Mouse (Mus musculus): ENCODE measurements around the gene Lrrc8b. TPM values are rescaled to one million over a fixed set of nuclear protein-coding genes. Genes with fewer than 3 reads are reported as not detected.
A peak's percentile ranks its signal among the peaks of the same experiment; 100 is the strongest.

The Lrrc8b gene
- total RNA-seq, 2 experiments from 2014 or later = 20.6 to 21.3 TPM

- DNase-seq = peak; percentile 90
Measured at GRCm38 (mm10) chr5:105519096-105519975, 103.8 kb downstream of the Lrrc8b start, which contains the start of gene Lrrc8c. TSS of gene Lrrc8c (plus strand) at chr5:105519388.

DNA sequence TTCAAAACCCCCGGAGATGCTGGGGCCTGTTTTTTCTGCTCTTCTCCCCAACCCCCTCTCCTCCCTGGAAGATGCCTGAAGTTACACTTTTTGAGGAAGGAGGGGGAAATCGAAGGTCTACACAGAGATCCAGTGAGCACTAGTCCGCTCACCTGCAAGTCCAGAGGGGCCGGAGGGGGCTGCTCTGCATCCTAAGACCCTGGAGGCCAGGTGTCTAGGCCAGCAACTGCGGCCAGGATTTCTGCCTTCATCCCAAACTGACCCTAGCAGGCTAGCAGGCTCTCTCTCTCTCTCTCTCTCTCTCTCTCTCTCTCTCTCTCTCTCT, 104.4 kb downstream of the Lrrc8b start:
- no peak for DNase-seq

- DNase-seq = no peak
Measured at GRCm38 (mm10) chr5:105520442-105520965, 104.9 kb downstream of the Lrrc8b start.

- DNase-seq = no peak
Measured at GRCm38 (mm10) chr5:105523452-105523851, 107.9 kb downstream of the Lrrc8b start.

DNA sequence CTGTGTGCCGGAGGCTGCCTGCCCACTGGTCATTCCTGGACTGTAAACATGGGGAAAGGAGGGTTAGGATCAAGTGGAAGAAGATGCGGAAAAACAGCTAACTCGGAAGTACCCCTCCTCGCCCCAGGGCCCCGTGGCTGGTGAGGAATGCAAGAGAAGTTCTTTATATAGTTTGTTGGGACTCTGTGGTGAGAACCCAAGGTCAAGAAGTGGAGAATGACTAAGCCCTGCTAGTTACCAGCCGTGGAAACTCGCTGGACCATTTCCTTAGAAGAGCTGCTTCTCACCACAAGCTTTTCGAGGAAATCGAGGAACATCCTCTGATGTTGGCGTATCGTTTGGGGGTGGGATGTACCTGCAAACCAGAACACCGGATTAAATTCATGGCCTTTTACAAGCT, 109.4 kb downstream of the Lrrc8b start:
- no peak for DNase-seq

- no peak for DNase-seq
Measured at GRCm38 (mm10) chr5:105526107-105526645, 110.6 kb downstream of the Lrrc8b start.

DNA sequence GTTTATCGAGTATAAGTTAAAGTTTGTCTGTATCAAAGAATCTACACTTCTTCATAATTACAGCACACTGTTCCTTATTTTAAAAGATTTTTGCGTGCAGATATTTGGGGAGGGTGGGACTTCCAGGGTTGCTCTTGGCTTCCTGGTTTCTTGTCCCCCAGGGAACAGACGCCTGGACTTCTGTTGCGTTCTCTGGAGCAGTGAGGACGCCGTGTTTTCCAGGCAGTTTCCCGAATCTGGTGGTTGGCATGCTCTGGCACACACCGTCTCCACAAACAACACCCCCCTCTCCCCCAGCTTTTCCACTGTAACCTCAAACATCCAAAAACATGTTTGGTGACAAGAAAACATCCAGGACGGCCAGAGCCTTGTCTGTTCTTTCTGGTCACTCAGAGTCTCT, 111.2 kb downstream of the Lrrc8b start:
- DNase-seq = no peak

DNA sequence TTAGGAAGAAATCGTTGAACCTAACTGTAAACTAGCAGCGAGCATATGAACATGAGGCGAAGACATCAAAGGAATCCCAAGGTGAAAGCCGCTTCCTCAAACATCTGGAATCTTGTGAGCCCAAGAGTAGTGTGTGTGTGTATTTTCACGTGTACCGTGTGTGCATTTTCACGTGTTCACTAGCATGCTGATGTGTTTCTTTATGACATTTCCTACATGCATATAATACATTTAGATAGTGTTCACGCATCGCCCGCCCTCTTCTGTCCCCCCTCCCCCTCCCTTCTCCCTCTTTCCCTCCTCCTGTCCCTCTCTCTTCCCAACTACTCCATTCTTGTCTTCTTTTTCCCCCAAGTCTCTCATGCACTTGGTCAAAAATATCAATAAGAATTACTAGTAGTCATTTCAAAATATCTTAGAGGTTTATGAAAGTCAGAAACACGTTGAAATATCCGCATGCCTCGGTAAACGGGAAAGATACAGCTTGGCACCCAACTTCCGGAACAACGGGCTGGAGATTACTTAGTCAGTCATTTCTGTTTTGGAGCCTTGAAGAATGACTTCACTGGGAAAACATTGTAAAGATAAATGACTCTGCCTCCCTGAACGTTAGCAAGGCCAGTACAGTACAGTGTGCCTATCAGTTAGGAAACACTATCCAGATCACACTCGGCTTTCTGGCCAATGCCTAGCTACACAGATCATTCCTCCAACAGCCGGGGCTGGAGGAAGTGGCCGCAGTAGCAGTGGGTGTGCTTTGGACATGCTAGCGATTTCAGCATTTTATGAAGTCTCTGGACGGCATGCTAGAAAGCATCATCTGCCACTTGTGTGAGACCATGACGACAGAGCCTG, 112.1 kb downstream of the Lrrc8b start:
- DNase-seq = peak; percentile 58

DNA sequence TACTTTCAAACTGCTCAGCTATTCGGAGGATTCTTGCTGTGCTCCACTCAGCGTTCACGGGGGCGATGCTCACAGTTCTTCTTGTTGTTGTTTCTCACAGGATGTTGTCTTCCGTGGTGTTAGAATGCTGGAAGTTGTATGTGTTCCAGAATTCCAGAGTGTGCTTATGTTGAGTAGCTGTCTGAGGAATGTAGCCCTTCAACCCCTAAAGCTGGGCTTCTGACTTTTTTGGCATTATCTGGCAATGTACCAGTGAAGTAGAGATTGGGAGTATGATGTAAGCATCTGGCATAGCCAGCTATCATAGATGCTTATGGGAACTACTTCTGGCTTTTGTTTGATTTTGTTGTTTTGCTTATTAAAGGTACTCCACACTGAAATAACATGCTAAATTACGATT, 115.0 kb downstream of the Lrrc8b start:
- peak; percentile 9 for DNase-seq

- DNase-seq = no peak
Measured at GRCm38 (mm10) chr5:105535186-105535585, 119.6 kb downstream of the Lrrc8b start.

- DNase-seq = no peak
Measured at GRCm38 (mm10) chr5:105536172-105536571, 120.6 kb downstream of the Lrrc8b start.

GRCm38 (mm10) chr5:105537101-105537723, 121.6 kb downstream of the Lrrc8b start:
- DNase-seq = no peak

Other genes with a start within 250 kb of the Lrrc8b start
- not detected for gene Gbp10, start 176.2 kb upstream of the Lrrc8b start, total RNA-seq (2021)
- gene Gm43302, start 122.1 kb upstream of the Lrrc8b start, total RNA-seq (2021) = not detected
- 1 to 10 TPM; 1.4 to 1.9 TPM for gene Gbp6, start 122.1 kb upstream of the Lrrc8b start, total RNA-seq (2021)
- gene Lrrc8c, start 103.6 kb downstream of the Lrrc8b start, total RNA-seq (2021) = 10 to 100 TPM; 46.3 to 51.6 TPM